Mouse (Mus musculus): Measurements from ENCODE around the gene Gsk3a. TPM values are rescaled to one million over a fixed set of nuclear protein-coding genes. Genes with fewer than 3 reads are reported as not detected.

Gene Gsk3a
- total and polyA plus RNA-seq, 2 experiments from 2014 or later = 21.0 to 150 TPM

- Histone ChIP-seq H3K27ac (ENCODE audit: low read depth, low read length) (no peak overlapping the region), H3K4me2 (ENCODE audit: low read depth) (no peak overlapping the region), H3K36me3 (ENCODE audit: insufficient read depth) (peaks cover 34% of the 10 kb centered on the region), H3K4me3 (ENCODE audit: low read depth, low read length) (no peak overlapping the region), H3K4me1 (ENCODE audit: insufficient read depth) (peaks cover 21% of the 10 kb centered on the region), H3K27me3 (ENCODE audit: insufficient read depth, low read length) (no peaks in the 10 kb centered on the region), H3K9ac (0 out of 2 replicates have a peak overlapping the region, but pooled peaks have one; percentile 2), H3K9me3 (ENCODE audit: low read length) (no peaks in the 10 kb centered on the region)
- TF ChIP-seq CTCF (IDR thresholded peaks at IDR 0.05; ENCODE audit: low read depth) = no peak
- ATAC-seq (no peak), DNase-seq (no peak)
- WGBS = 90% methylated on average over 22 of the region's 22 CpGs
These were observed 35.9 kb upstream of the Gsk3a start for GRCm38 (mm10) chr7:25273259-25274241.

- Histone ChIP-seq H3K4me1 (ENCODE audit: insufficient read depth) (peaks cover 18% of the 10 kb centered on the region), H3K27ac (ENCODE audit: low read depth, low read length) (no peak overlapping the region), H3K36me3 (ENCODE audit: insufficient read depth) (peaks cover 34% of the 10 kb centered on the region), H3K4me3 (ENCODE audit: low read depth, low read length) (no peak overlapping the region), H3K27me3 (ENCODE audit: insufficient read depth, low read length) (no peaks in the 10 kb centered on the region), H3K9ac (no peak overlapping the region), H3K9me3 (ENCODE audit: low read length) (no peaks in the 10 kb centered on the region), H3K4me2 (ENCODE audit: low read depth) (no peak overlapping the region)
- ATAC-seq = no peak
- no peak for DNase-seq
- WGBS = 89% methylated on average over 38 of the region's 38 CpGs
- no peak for TF ChIP-seq CTCF (IDR thresholded peaks at IDR 0.05; ENCODE audit: low read depth)
These were observed 35.0 kb upstream of the Gsk3a start for GRCm38 (mm10) chr7:25272445-25273258.

- Histone ChIP-seq H3K4me1 (ENCODE audit: insufficient read depth) (peaks cover 14% of the 10 kb centered on the region), H3K9me3 (ENCODE audit: low read length) (no peaks in the 10 kb centered on the region), H3K9ac (no peak overlapping the region), H3K36me3 (ENCODE audit: insufficient read depth) (peaks cover 34% of the 10 kb centered on the region), H3K27ac (ENCODE audit: low read depth, low read length) (no peak overlapping the region), H3K27me3 (ENCODE audit: insufficient read depth, low read length) (no peaks in the 10 kb centered on the region), H3K4me2 (ENCODE audit: low read depth) (no peak overlapping the region), H3K4me3 (ENCODE audit: low read depth, low read length) (no peak overlapping the region)
- WGBS = 90% methylated on average over 30 of the region's 30 CpGs
- no peak for TF ChIP-seq CTCF (IDR thresholded peaks at IDR 0.05; ENCODE audit: low read depth)
- ATAC-seq (no peak), DNase-seq (no peak)
These were observed 34.2 kb upstream of the Gsk3a start for GRCm38 (mm10) chr7:25271651-25272444.

- Histone ChIP-seq H3K27ac (ENCODE audit: low read depth, low read length) (no peak overlapping the region), H3K4me3 (ENCODE audit: low read depth, low read length) (no peak overlapping the region), H3K9me3 (ENCODE audit: low read length) (no peaks in the 10 kb centered on the region), H3K4me1 (ENCODE audit: insufficient read depth) (peaks cover 14% of the 10 kb centered on the region), H3K9ac (no peak overlapping the region), H3K27me3 (ENCODE audit: insufficient read depth, low read length) (no peaks in the 10 kb centered on the region), H3K4me2 (ENCODE audit: low read depth) (no peak overlapping the region), H3K36me3 (ENCODE audit: insufficient read depth) (peaks cover 34% of the 10 kb centered on the region)
- WGBS = 91% methylated on average over 35 of the region's 35 CpGs
- ATAC-seq (no peak), DNase-seq (no peak)
- TF ChIP-seq CTCF (IDR thresholded peaks at IDR 0.05; ENCODE audit: low read depth) = no peak
These were observed 33.3 kb upstream of the Gsk3a start for GRCm38 (mm10) chr7:25270652-25271633.

- H3K27me3 ChIP-seq (ENCODE audit: insufficient read depth, low read length) = no peaks in the 10 kb centered on the region
- H3K4me2 ChIP-seq (ENCODE audit: low read depth) = peak overlapping the region; percentile 83
- TF ChIP-seq CTCF (IDR thresholded peaks at IDR 0.05; ENCODE audit: low read depth) = no peak
- no peak overlapping the region; the same call in 1 of the 2 replicates for H3K27ac ChIP-seq (ENCODE audit: low read depth, low read length)
- H3K9me3 ChIP-seq (ENCODE audit: low read length) = no peaks in the 10 kb centered on the region
- DNase-seq (no peak), ATAC-seq (no peak)
- H3K36me3 ChIP-seq (ENCODE audit: insufficient read depth) = peaks cover 34% of the 10 kb centered on the region
- no peak overlapping the region; the same call in 1 of the 2 replicates for H3K4me3 ChIP-seq (ENCODE audit: low read depth, low read length)
- no peak overlapping the region for H3K9ac ChIP-seq
- 87% methylated on average over 8 of the region's 8 CpGs for WGBS
- peaks cover 14% of the 10 kb centered on the region for H3K4me1 ChIP-seq (ENCODE audit: insufficient read depth)
These were observed 32.1 kb upstream of the Gsk3a start for GRCm38 (mm10) chr7:25269545-25270271.
